Mouse (Mus musculus) neural tube, embryonic 11.5 days (tissue): Measurements from ENCODE around the gene Slc4a1. TPM values are rescaled to one million over a fixed set of nuclear protein-coding genes. Genes with fewer than 3 reads are reported as not detected.

Experiments used
- ATAC-seq: fragments of 200-750 bp; cut with Nextera tagmentation; 2 replicates; pipeline ENCODE4 v1.8.0; 2017; ENCODE audit warnings: moderate number of reproducible peaks, mild to moderate bottlenecking, moderate TSS enrichment, moderate library complexity; ENCODE audit not compliant: insufficient read depth, low FRiP score, low TSS enrichment
- DNase-seq: peaks from one replicate; pipeline ENCODE4 v3.0.0-alpha.2; 2015; ENCODE audit warnings: low spot score
- H3K27ac ChIP-seq: fragments of 300-500 bp; sonication (generic); 2 replicates; pipeline ENCODE4 v1.5.1; 2014; ENCODE audit warnings: low read depth, mild to moderate bottlenecking, low read length
- H3K27me3 ChIP-seq: fragments of 300-500 bp; sonication (generic); 2 replicates; pipeline ENCODE4 v1.6.1; 2014; ENCODE audit warnings: mild to moderate bottlenecking, low read length, mixed read lengths; ENCODE audit not compliant: control insufficient read depth, insufficient read depth
- H3K36me3 ChIP-seq: fragments of 300-500 bp; sonication (generic); 2 replicates; pipeline ENCODE4 v1.6.1; 2014; ENCODE audit warnings: mild to moderate bottlenecking, low read length, moderate library complexity, mixed read lengths; ENCODE audit not compliant: control insufficient read depth, insufficient read depth
- H3K4me1 ChIP-seq: fragments of 300-500 bp; sonication (generic); 2 replicates; pipeline ENCODE4 v1.6.1; 2014; ENCODE audit warnings: low read length, mixed read lengths; ENCODE audit not compliant: control insufficient read depth, insufficient read depth
- H3K4me2 ChIP-seq: fragments of 300-500 bp; sonication (generic); 2 replicates; pipeline ENCODE4 v1.6.1; 2014; ENCODE audit warnings: low read depth, mild to moderate bottlenecking, moderate library complexity
- H3K4me3 ChIP-seq: fragments of 300-500 bp; sonication (generic); 2 replicates; pipeline ENCODE4 v1.5.1; 2014; ENCODE audit warnings: low read depth, low read length
- H3K9ac ChIP-seq: fragments of 300-500 bp; sonication (generic); 2 replicates; pipeline ENCODE4 v1.6.1; 2014; ENCODE audit warnings: mild to moderate bottlenecking, low read length
- H3K9me3 ChIP-seq: fragments of 300-500 bp; sonication (generic); 2 replicates; pipeline ENCODE4 v1.6.1; 2016; ENCODE audit warnings: low read length; ENCODE audit not compliant: control insufficient read depth
- WGBS: fragments of 180-500 bp; shearing (Covaris S2); extraction: QIAGEN DNeasy Blood & Tissue Kit; methylation state at CpG from one replicate; pipeline ENCODE4 v1.1.7; 2014; 5-methylcytosine and 5-hydroxymethylcytosine counted together
- polyA plus RNA-seq: library from polyadenylated mRNA; unstranded; fragments of >200 nt; fragmentation: Nextera tagmentation; extraction: Ambion mirVana; gene quantifications from 2 replicates; pipeline ENCODE4 v1.2.1, GENCODE M21; 2014

Gene Slc4a1
- polyA plus RNA-seq, 1 experiment from 2014 or later = 28.4 TPM

DNA sequence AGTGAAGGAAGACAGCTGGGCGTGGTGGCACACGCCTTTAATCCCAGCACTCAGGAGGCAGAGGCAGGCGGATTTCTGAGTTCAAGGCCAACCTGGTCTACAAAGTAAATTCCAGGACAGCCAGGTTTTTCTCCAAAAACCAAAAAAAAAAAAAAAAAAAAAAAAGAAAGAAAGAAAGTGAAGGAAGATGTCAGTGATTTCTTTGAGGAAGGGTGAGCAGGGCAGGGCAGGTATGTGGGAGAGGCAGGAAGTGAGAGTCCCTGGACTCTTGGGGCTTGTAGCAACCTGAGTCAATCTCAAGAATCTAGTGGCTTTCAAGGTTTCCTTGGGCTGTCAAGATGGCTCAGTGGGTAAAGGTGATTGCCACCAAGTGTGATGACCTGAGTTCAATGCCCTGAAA, 21.5 kb downstream of the Slc4a1 start:
- H3K36me3 ChIP-seq = no peaks in the 10 kb centered on the region
- no peaks in the 10 kb centered on the region for H3K27me3 ChIP-seq
- WGBS = 93% methylated on average over 3 of the region's 3 CpGs
- DNase-seq (no peak), ATAC-seq (no peak)
- H3K4me3 ChIP-seq = no peak overlapping the region
- no peaks in the 10 kb centered on the region for H3K4me1 ChIP-seq
- no peaks in the 10 kb centered on the region for H3K9me3 ChIP-seq
- H3K4me2 ChIP-seq = no peak overlapping the region
- H3K27ac ChIP-seq = no peak overlapping the region
- no peak overlapping the region for H3K9ac ChIP-seq

DNA sequence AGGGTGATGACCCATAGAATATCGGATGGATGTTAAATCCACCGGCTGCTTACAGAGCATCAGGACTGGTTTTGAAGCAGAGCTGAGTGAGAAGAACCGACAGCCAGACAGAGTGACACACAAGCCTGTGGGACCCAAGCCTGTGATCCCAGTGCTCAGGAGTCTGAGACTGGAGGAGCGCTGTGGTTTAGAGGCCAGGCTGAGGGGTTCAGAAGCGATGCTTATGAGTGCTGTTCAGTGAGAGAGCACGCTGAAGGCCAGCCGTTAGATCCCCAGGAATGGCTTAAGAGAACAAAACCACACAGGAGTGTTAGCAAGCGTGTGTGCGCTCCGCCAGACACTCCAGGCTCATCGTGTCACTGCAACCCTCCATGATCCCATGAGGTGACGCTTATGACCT, 23.3 kb downstream of the Slc4a1 start:
- no peaks in the 10 kb centered on the region for H3K4me1 ChIP-seq

GRCm38 (mm10) chr11:102341101-102341500, 24.9 kb downstream of the Slc4a1 start:
- H3K4me2 ChIP-seq = no peak overlapping the region
- no peaks in the 10 kb centered on the region for H3K9me3 ChIP-seq
- no peak overlapping the region for H3K4me3 ChIP-seq
- ATAC-seq = no peak
- WGBS = 91% methylated on average over 4 of the region's 4 CpGs
- no peaks in the 10 kb centered on the region for H3K27me3 ChIP-seq
- H3K36me3 ChIP-seq = no peaks in the 10 kb centered on the region
- no peak overlapping the region for H3K27ac ChIP-seq
- no peak overlapping the region for H3K9ac ChIP-seq
- no peak for DNase-seq
- H3K4me1 ChIP-seq = no peaks in the 10 kb centered on the region

More for the DNA sequence above, 23.3 kb downstream of the Slc4a1 start:
- H3K4me3 ChIP-seq = no peak overlapping the region
- no peaks in the 10 kb centered on the region for H3K27me3 ChIP-seq
- WGBS = 67% methylated on average over 12 of the region's 12 CpGs
- no peak overlapping the region for H3K27ac ChIP-seq
- H3K9ac ChIP-seq = no peak overlapping the region
- H3K9me3 ChIP-seq = no peaks in the 10 kb centered on the region
- ATAC-seq (no peak), DNase-seq (no peak)
- H3K36me3 ChIP-seq = no peaks in the 10 kb centered on the region
- H3K4me2 ChIP-seq = no peak overlapping the region

- no peak overlapping the region for H3K9ac ChIP-seq
- no peak overlapping the region for H3K4me2 ChIP-seq
- H3K36me3 ChIP-seq = no peaks in the 10 kb centered on the region
- no peaks in the 10 kb centered on the region for H3K27me3 ChIP-seq
- no peak overlapping the region for H3K4me3 ChIP-seq
- WGBS = 63% methylated on average over 4 of the region's 4 CpGs
- no peak overlapping the region for H3K27ac ChIP-seq
- H3K9me3 ChIP-seq = no peaks in the 10 kb centered on the region
- ATAC-seq (no peak), DNase-seq (no peak)
- no peaks in the 10 kb centered on the region for H3K4me1 ChIP-seq
These were observed 26.4 kb downstream of the Slc4a1 start for GRCm38 (mm10) chr11:102339624-102340023.

DNA sequence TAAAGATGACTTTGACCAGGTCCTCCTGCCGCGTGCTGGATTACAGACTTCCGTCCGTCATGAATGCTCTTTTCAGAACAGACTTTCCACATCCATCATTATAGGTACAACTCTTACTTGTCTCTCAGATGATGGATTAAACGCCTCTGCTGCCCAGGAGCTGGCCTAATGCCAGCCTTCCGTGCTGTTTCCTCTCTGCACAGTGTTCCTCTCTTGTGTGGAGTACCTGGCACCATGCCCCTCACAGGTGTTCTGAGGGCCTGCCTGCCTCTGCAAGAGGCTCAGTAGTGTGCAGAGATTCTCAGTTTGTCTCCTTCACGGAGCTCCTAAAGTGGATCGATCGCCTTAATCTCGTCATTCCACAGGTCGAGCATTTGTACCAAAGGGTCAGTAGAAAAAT, 26.8 kb downstream of the Slc4a1 start:
- H3K27me3 ChIP-seq = no peaks in the 10 kb centered on the region
- DNase-seq = no peak
- no peak overlapping the region for H3K27ac ChIP-seq
- H3K4me3 ChIP-seq = no peak overlapping the region
- 86% methylated on average over 11 of the region's 11 CpGs for WGBS
- no peaks in the 10 kb centered on the region for H3K36me3 ChIP-seq
- H3K9ac ChIP-seq = no peak overlapping the region
- ATAC-seq = no peak
- H3K4me1 ChIP-seq = no peaks in the 10 kb centered on the region
- H3K9me3 ChIP-seq = no peaks in the 10 kb centered on the region
- no peak overlapping the region for H3K4me2 ChIP-seq

DNA sequence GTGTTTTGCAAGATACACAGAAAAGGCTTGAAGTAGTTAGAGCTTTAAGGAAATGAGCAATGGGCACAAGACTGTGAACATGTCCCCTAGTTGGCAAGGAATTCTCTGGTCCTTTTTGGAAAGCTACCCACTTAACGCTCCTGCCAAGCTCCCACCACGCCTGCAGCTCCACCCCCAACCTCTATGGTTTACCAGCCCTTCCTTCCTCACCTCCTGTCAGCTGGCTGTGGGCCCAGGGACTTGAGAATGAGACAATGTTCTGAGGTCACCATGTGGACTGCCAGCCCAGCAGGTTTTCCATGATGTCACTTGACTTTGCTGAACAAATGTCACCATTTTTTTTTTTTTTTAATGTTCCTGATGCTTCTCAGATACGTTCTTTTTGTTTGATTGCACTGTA, 27.4 kb downstream of the Slc4a1 start:
- 46% methylated on average over 3 of the region's 3 CpGs for WGBS
- Histone ChIP-seq H3K27me3 (no peaks in the 10 kb centered on the region), H3K4me1 (no peaks in the 10 kb centered on the region), H3K27ac (no peak overlapping the region), H3K4me2 (no peak overlapping the region), H3K9ac (no peak overlapping the region), H3K36me3 (no peaks in the 10 kb centered on the region), H3K4me3 (no peak overlapping the region), H3K9me3 (no peaks in the 10 kb centered on the region)
- ATAC-seq (no peak), DNase-seq (no peak)

- ATAC-seq = no peak
These were observed 28.1 kb downstream of the Slc4a1 start for GRCm38 (mm10) chr11:102337921-102338320.

DNA sequence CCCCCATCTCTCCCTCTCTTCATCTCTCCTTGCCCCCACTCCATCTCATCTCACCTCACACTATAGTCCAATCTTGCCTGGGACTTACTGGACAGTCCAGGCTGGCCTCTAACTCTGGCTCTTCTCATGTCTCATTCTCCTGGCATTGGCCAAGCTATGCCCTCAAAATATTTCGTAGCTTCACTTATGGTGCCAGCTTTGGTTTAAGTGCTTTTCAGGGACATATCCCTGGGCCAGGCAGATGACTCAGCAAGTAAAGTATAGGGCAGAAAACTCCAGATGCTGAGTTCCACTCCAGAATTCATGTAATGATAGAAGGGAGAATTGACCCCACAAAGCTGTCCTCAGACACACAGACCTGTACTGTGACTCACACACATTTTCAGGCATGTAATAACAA, 29.8 kb downstream of the Slc4a1 start:
- Histone ChIP-seq H3K4me2 (no peak overlapping the region), H3K27me3 (no peaks in the 10 kb centered on the region), H3K9me3 (no peaks in the 10 kb centered on the region), H3K4me3 (no peak overlapping the region), H3K4me1 (no peaks in the 10 kb centered on the region), H3K36me3 (no peaks in the 10 kb centered on the region), H3K9ac (no peak overlapping the region), H3K27ac (no peak overlapping the region)
- 86% methylated on average over 1 of the region's 1 CpGs for WGBS
- DNase-seq (no peak), ATAC-seq (no peak)

More at GRCm38 (mm10) chr11:102337921-102338320, 28.1 kb downstream of the Slc4a1 start:
- no peak for DNase-seq
- Histone ChIP-seq H3K36me3 (no peaks in the 10 kb centered on the region), H3K4me3 (no peak overlapping the region), H3K9ac (no peak overlapping the region), H3K27me3 (no peaks in the 10 kb centered on the region), H3K4me1 (no peaks in the 10 kb centered on the region), H3K27ac (no peak overlapping the region), H3K4me2 (no peak overlapping the region), H3K9me3 (no peaks in the 10 kb centered on the region)
- WGBS = 47% methylated on average over 1 of the region's 1 CpGs

DNA sequence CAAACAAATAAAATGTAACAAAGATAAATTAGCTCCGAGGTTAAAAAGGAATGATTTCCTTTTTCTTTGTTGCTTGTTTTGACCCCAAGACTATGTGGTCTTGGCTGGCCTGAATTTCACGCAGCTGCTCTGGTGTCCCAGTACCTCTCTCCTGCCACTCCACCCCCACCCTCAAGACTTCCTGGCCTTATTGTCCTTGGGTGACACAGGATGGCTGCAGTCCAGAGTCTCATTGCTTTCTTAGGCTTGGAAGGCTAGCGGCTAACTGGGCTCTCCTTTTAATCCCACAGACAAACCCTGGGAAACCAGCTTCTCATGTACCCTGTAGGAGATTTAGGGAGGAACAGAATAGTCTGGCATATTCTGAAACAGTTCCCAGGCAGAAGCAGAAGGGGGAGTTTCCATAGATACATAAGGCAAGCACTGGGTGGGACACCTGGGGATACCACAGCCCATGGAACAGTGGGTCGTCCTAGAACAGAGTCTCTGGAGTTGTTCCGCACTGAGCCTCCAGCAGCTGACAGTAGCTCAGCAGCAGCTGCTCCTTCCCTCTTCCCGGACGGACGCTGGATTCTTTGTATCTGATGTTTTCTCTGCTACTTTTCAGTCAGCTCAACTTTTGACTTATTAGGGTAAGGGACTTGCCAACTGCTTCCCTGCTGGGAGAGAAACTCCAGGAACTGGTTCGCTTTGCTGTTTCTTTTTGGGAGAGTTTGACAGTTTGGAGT, 30.9 kb downstream of the Slc4a1 start:
- no peak for ATAC-seq
- DNase-seq = no peak
- Histone ChIP-seq H3K9me3 (no peaks in the 10 kb centered on the region), H3K27ac (no peak overlapping the region), H3K4me3 (no peak overlapping the region), H3K9ac (no peak overlapping the region), H3K4me2 (no peak overlapping the region), H3K36me3 (no peaks in the 10 kb centered on the region), H3K27me3 (no peaks in the 10 kb centered on the region), H3K4me1 (no peaks in the 10 kb centered on the region)
- 45% methylated on average over 9 of the region's 9 CpGs for WGBS
